ENCODE assay signal across 11 mouse cellular contexts in the genomic region with DNA sequence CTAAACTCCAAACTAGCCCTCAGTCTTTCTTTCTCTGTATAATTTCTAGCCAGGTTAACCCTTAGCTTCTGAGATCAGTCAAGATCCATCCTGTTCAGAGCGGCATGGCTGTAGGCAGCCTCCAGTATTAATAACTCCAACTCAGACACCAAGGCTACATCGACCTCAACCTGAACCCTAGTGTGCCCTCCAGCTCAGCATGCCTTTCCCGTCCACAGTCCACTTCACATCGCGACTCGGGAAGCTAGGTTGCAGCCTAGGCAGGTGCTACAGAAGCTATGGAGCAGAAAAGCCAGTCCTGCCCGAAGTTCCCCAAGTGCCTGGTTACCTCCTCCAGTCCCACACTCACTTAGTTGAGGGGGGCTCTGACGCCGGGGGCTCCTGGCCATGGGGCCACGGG. TPM values are rescaled to one million over a fixed set of nuclear protein-coding genes. Genes with fewer than 3 reads are reported as not detected.
DNase-seq lines count a peak whose midpoint lies in the region; ATAC-seq lines count a peak whose summit lies in the region.
"Had no signal": no experiment of that assay in that cellular context is flagged by ENCODE, and none has a peak within 500 bp of the region (broad histone marks: within the 10 kb centered on the region; RNA-seq: fewer than 3 reads in every experiment).

No protein-coding gene starts in this region.

- H3K36me3 ChIP-seq in forebrain, embryonic 11.5 days (ENCODE audit: control insufficient read depth, insufficient read depth, low read length): no peaks in the 10 kb centered on the region
- H3K36me3 ChIP-seq in forebrain, embryonic 15.5 days: peaks cover 7% of the 10 kb centered on the region; the same call in 1 of the 2 replicates
- no peaks in the 10 kb centered on the region for H3K36me3 ChIP-seq in lung, embryonic 16.5 days (ENCODE audit: control insufficient read depth, insufficient read depth, low read length)
- H3K36me3 ChIP-seq in kidney, embryonic 16.5 days (ENCODE audit: insufficient read depth, low read length): no peaks in the 10 kb centered on the region
- H3K36me3 ChIP-seq in neural tube, embryonic 14.5 days (ENCODE audit: control insufficient read depth, insufficient read depth, low read length): peaks cover 20% of the 10 kb centered on the region

- ATAC-seq in forebrain, embryonic 11.5 days (replicated peaks; ENCODE audit: low FRiP score): no peak
- ATAC-seq in forebrain, embryonic 15.5 days (replicated peaks): no peak
- ATAC-seq in lung, embryonic 16.5 days (ENCODE audit: low read depth): no peak
- ATAC-seq in kidney, embryonic 16.5 days (ENCODE audit: low FRiP score, low TSS enrichment): peak; percentile 62
- ATAC-seq in neural tube, embryonic 14.5 days (ENCODE audit: low read depth): no peak
- no peak for ATAC-seq in monocyte, adult 5-6 weeks (replicated peaks; ENCODE audit: insufficient number of reproducible peaks, low FRiP score, low TSS enrichment, poor library complexity, severe bottlenecking)
- ATAC-seq: Patski had no signal

- H3K9ac ChIP-seq in forebrain, embryonic 11.5 days (ENCODE audit: low read length): peak overlapping the region; percentile 48
- no peak overlapping the region for H3K9ac ChIP-seq in forebrain, embryonic 15.5 days (replicated peaks)
- H3K9ac ChIP-seq in lung, embryonic 16.5 days (ENCODE audit: low read length): no peak overlapping the region
- H3K9ac ChIP-seq in kidney, embryonic 16.5 days (replicated peaks; ENCODE audit: low read length): peak overlapping the region; percentile 47
- H3K9ac ChIP-seq in neural tube, embryonic 14.5 days (replicated peaks; ENCODE audit: low read depth, low read length): no peak overlapping the region
- H3K9ac ChIP-seq: liver, embryonic 14.5 days had no signal

- H3K27ac ChIP-seq in forebrain, embryonic 11.5 days (ENCODE audit: low read depth, low read length): no peak overlapping the region
- H3K27ac ChIP-seq in forebrain, embryonic 15.5 days (replicated peaks): no peak overlapping the region
- H3K27ac ChIP-seq in lung, embryonic 16.5 days (ENCODE audit: low read length): no peak overlapping the region
- peak overlapping the region; percentile 91 for H3K27ac ChIP-seq in kidney, embryonic 16.5 days (ENCODE audit: low read length)
- H3K27ac ChIP-seq in neural tube, embryonic 14.5 days (ENCODE audit: low read depth, low read length): no peak overlapping the region
- H3K27ac ChIP-seq: liver, embryonic 14.5 days had no signal

- no peak for DNase-seq in forebrain, embryonic 11.5 days (ENCODE audit: low spot score)
- DNase-seq in lung, postnatal 36 days: no peak
- DNase-seq in layer of hippocampus, adult 9-11 months: no peak

- H3K4me2 ChIP-seq in forebrain, embryonic 11.5 days (ENCODE audit: low read depth, low read length, severe bottlenecking): peak overlapping the region; percentile 53; the same call in 1 of the 2 replicates
- no peak overlapping the region for H3K4me2 ChIP-seq in forebrain, embryonic 15.5 days (replicated peaks)
- H3K4me2 ChIP-seq in lung, embryonic 16.5 days (ENCODE audit: low read depth, low read length): peak overlapping the region; percentile 83
- H3K4me2 ChIP-seq in kidney, embryonic 16.5 days (replicated peaks; ENCODE audit: low read depth, low read length): peak overlapping the region; percentile 55
- peak overlapping the region; percentile 36; the same call in 1 of the 2 replicates for H3K4me2 ChIP-seq in neural tube, embryonic 14.5 days (ENCODE audit: low read depth, low read length)

- no peaks in the 10 kb centered on the region for H3K9me3 ChIP-seq in forebrain, embryonic 11.5 days (ENCODE audit: control insufficient read depth, low read length)
- no peaks in the 10 kb centered on the region for H3K9me3 ChIP-seq in forebrain, embryonic 15.5 days
- no peaks in the 10 kb centered on the region for H3K9me3 ChIP-seq in lung, embryonic 16.5 days (ENCODE audit: control insufficient read depth, low read length)
- H3K9me3 ChIP-seq in kidney, embryonic 16.5 days (ENCODE audit: low read length): no peaks in the 10 kb centered on the region
- H3K9me3 ChIP-seq in neural tube, embryonic 14.5 days (ENCODE audit: control insufficient read depth, low read length): no peaks in the 10 kb centered on the region

- H3K4me3 ChIP-seq in forebrain, embryonic 11.5 days (ENCODE audit: low read depth, low read length): no peak overlapping the region
- H3K4me3 ChIP-seq in forebrain, embryonic 15.5 days: no peak overlapping the region
- peak overlapping the region; percentile 47 for H3K4me3 ChIP-seq in lung, embryonic 16.5 days (ENCODE audit: low read length)
- H3K4me3 ChIP-seq in kidney, embryonic 16.5 days (ENCODE audit: low read length): peak overlapping the region; percentile 36
- H3K4me3 ChIP-seq in neural tube, embryonic 14.5 days (ENCODE audit: low read depth, low read length): no peak overlapping the region

- peaks cover 9% of the 10 kb centered on the region; the same call in 1 of the 2 replicates for H3K4me1 ChIP-seq in forebrain, embryonic 11.5 days (replicated peaks; ENCODE audit: control insufficient read depth, insufficient read depth, low read length)
- H3K4me1 ChIP-seq in forebrain, embryonic 15.5 days: peaks cover 14% of the 10 kb centered on the region
- H3K4me1 ChIP-seq in lung, embryonic 16.5 days (replicated peaks; ENCODE audit: control insufficient read depth, insufficient read depth, low read length): peaks cover 17% of the 10 kb centered on the region
- H3K4me1 ChIP-seq in kidney, embryonic 16.5 days (ENCODE audit: insufficient read depth, low read length): peaks cover 45% of the 10 kb centered on the region
- no peaks in the 10 kb centered on the region for H3K4me1 ChIP-seq in neural tube, embryonic 14.5 days (ENCODE audit: control insufficient read depth, insufficient read depth, low read length)

- WGBS in forebrain, embryonic 11.5 days: 80% methylated on average over 10 of the region's 10 CpGs
- WGBS in forebrain, embryonic 15.5 days: 84% methylated on average over 10 of the region's 10 CpGs
- WGBS in lung, embryonic 16.5 days: 52% methylated on average over 10 of the region's 10 CpGs
- WGBS in kidney, embryonic 16.5 days: 53% methylated on average over 10 of the region's 10 CpGs
- 81% methylated on average over 10 of the region's 10 CpGs for WGBS in neural tube, embryonic 14.5 days

- H3K27me3 ChIP-seq in forebrain, embryonic 11.5 days (ENCODE audit: control insufficient read depth, insufficient read depth, low read length): no peaks in the 10 kb centered on the region
- H3K27me3 ChIP-seq in forebrain, embryonic 15.5 days: no peaks in the 10 kb centered on the region
- H3K27me3 ChIP-seq in lung, embryonic 16.5 days (ENCODE audit: control insufficient read depth, insufficient read depth, low read depth, low read length): no peaks in the 10 kb centered on the region
- no peaks in the 10 kb centered on the region for H3K27me3 ChIP-seq in kidney, embryonic 16.5 days (ENCODE audit: insufficient read depth, low read length)
- no peaks in the 10 kb centered on the region for H3K27me3 ChIP-seq in neural tube, embryonic 14.5 days (ENCODE audit: control insufficient read depth, insufficient read depth, low read length)
- H3K27me3 ChIP-seq: Patski had no signal

RNA-seq across cellular contexts. Expression of gene Slc25a44, which starts 12.5 kb away (rescaled TPM):
- 22.6 and 23.1 TPM in 2 replicates for polyA plus RNA-seq in forebrain, embryonic 11.5 days (2014; fragmentation: Nextera tagmentation; extraction: Ambion mirVana)
- polyA plus RNA-seq in forebrain, embryonic 15.5 days (2015; fragmentation: Nextera tagmentation; extraction: Ambion mirVana): 31.3 and 33.2 TPM in 2 replicates
- 15.2 and 16.0 TPM in 2 replicates for polyA plus RNA-seq in lung, embryonic 16.5 days (2015; fragmentation: Nextera tagmentation; extraction: Ambion mirVana)
- 21.7 and 22.2 TPM in 2 replicates for polyA plus RNA-seq in kidney, embryonic 16.5 days (2015; fragmentation: Nextera tagmentation; extraction: Ambion mirVana)
- polyA plus RNA-seq in neural tube, embryonic 14.5 days (2014; fragmentation: Nextera tagmentation; extraction: Ambion mirVana): 40.8 and 42.5 TPM in 2 replicates
- 11.4 to 19.2 TPM (median 15.5 TPM) in 3 replicates for total RNA-seq in monocyte, adult 5-6 weeks (2017)

RNA-seq across cellular contexts. Expression of gene Sema4a, which starts 23.5 kb away (rescaled TPM):
- 9.3 and 10.3 TPM in 2 replicates for polyA plus RNA-seq in forebrain, embryonic 11.5 days (2014; fragmentation: Nextera tagmentation; extraction: Ambion mirVana)
- polyA plus RNA-seq in forebrain, embryonic 15.5 days (2015; fragmentation: Nextera tagmentation; extraction: Ambion mirVana): 16.3 and 17.7 TPM in 2 replicates
- 6.3 TPM in 2 replicates for polyA plus RNA-seq in lung, embryonic 16.5 days (2015; fragmentation: Nextera tagmentation; extraction: Ambion mirVana)
- polyA plus RNA-seq in kidney, embryonic 16.5 days (2015; fragmentation: Nextera tagmentation; extraction: Ambion mirVana): 19.6 and 25.3 TPM in 2 replicates
- polyA plus RNA-seq in neural tube, embryonic 14.5 days (2014; fragmentation: Nextera tagmentation; extraction: Ambion mirVana): 20.8 and 21.5 TPM in 2 replicates
- total RNA-seq in monocyte, adult 5-6 weeks (2017): 41.3 to 161 TPM (median 62.1 TPM) in 3 replicates

RNA-seq across cellular contexts. Expression of gene Pmf1, which starts 27.3 kb away (rescaled TPM):
- 141 and 158 TPM in 2 replicates for polyA plus RNA-seq in forebrain, embryonic 11.5 days (2014; fragmentation: Nextera tagmentation; extraction: Ambion mirVana)
- 55.1 and 64.8 TPM in 2 replicates for polyA plus RNA-seq in forebrain, embryonic 15.5 days (2015; fragmentation: Nextera tagmentation; extraction: Ambion mirVana)
- polyA plus RNA-seq in lung, embryonic 16.5 days (2015; fragmentation: Nextera tagmentation; extraction: Ambion mirVana): 130 and 147 TPM in 2 replicates
- polyA plus RNA-seq in kidney, embryonic 16.5 days (2015; fragmentation: Nextera tagmentation; extraction: Ambion mirVana): 144 and 152 TPM in 2 replicates
- 19.3 and 22.2 TPM in 2 replicates for polyA plus RNA-seq in neural tube, embryonic 14.5 days (2014; fragmentation: Nextera tagmentation; extraction: Ambion mirVana)
- total RNA-seq in monocyte, adult 5-6 weeks (2017): 14.2 to 29.8 TPM (median 14.4 TPM) in 3 replicates

RNA-seq across cellular contexts. Expression of gene Bglap, which starts 53.2 kb away (rescaled TPM):
- not detected in 2 replicates for polyA plus RNA-seq in forebrain, embryonic 11.5 days (2014; fragmentation: Nextera tagmentation; extraction: Ambion mirVana)
- polyA plus RNA-seq in forebrain, embryonic 15.5 days (2015; fragmentation: Nextera tagmentation; extraction: Ambion mirVana): not detected in 2 replicates
- 0.94 TPM in 1 of 2 replicates, not detected in the other for polyA plus RNA-seq in lung, embryonic 16.5 days (2015; fragmentation: Nextera tagmentation; extraction: Ambion mirVana)
- 0.56 TPM in 1 of 2 replicates, not detected in the other for polyA plus RNA-seq in kidney, embryonic 16.5 days (2015; fragmentation: Nextera tagmentation; extraction: Ambion mirVana)
- not detected in 2 replicates for polyA plus RNA-seq in neural tube, embryonic 14.5 days (2014; fragmentation: Nextera tagmentation; extraction: Ambion mirVana)
- not detected in 3 replicates for total RNA-seq in monocyte, adult 5-6 weeks (2017)
- total RNA-seq: heart, adult 8-10 months had no signal
- polyA plus RNA-seq: liver, embryonic 14.5 days had no signal

RNA-seq across cellular contexts. Expression of gene Bglap2, which starts 59.0 kb away (rescaled TPM):
- not detected in 2 replicates for polyA plus RNA-seq in forebrain, embryonic 11.5 days (2014; fragmentation: Nextera tagmentation; extraction: Ambion mirVana)
- not detected in 2 replicates for polyA plus RNA-seq in forebrain, embryonic 15.5 days (2015; fragmentation: Nextera tagmentation; extraction: Ambion mirVana)
- 0.43 TPM in 1 of 2 replicates, not detected in the other for polyA plus RNA-seq in lung, embryonic 16.5 days (2015; fragmentation: Nextera tagmentation; extraction: Ambion mirVana)
- not detected in 2 replicates for polyA plus RNA-seq in kidney, embryonic 16.5 days (2015; fragmentation: Nextera tagmentation; extraction: Ambion mirVana)
- not detected in 2 replicates for polyA plus RNA-seq in neural tube, embryonic 14.5 days (2014; fragmentation: Nextera tagmentation; extraction: Ambion mirVana)
- total RNA-seq in monocyte, adult 5-6 weeks (2017): not detected in 3 replicates
- total RNA-seq: heart, adult 8-10 months had no signal
- polyA plus RNA-seq: liver, embryonic 14.5 days; Patski had no signal

Comparison
In these comparisons a context has a peak if more than half of its experiments do, and no peak if none do; other contexts are left out.
1. H3K9ac ChIP-seq: peak in forebrain, embryonic 11.5 days (single experiment) and kidney, embryonic 16.5 days (single experiment); none in forebrain, embryonic 15.5 days (single experiment), lung, embryonic 16.5 days (single experiment) and neural tube, embryonic 14.5 days (single experiment).
2. H3K4me3 ChIP-seq: peak in lung, embryonic 16.5 days (single experiment) and kidney, embryonic 16.5 days (single experiment); none in forebrain, embryonic 11.5 days (single experiment), forebrain, embryonic 15.5 days (single experiment) and neural tube, embryonic 14.5 days (single experiment).